Mouse (Mus musculus): Measurements from ENCODE around the gene Traf3.

DNA sequence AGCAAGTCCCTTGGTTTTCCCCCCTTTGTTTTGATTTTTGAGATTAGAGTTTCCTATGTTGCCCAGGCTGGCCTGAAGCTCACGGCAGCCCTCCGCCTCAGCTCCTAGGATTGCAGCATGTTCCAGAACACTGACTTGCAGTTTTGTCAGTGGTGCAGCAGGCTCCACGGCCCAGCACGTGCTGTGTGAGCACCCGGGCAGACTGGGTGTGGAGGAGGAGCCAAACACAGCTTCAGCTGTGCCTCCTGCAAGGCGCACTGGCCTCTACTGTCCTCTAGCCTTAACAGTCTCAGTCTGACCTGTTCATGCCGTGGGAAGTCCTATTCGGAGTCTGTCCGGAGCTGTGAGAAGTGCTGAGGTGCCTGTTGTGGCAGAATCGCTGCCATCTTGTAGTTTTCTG is 73.8 kb downstream of the Traf3 start:
- TF ChIP-seq CTCF (IDR thresholded peaks at IDR 0.05; ENCODE audit: low read depth): no peak
- TF ChIP-seq EP300 (optimal IDR thresholded peaks at IDR 0.05): no peak

Measured in stomach, postnatal 0 days (tissue).